Mouse (Mus musculus) cerebral cortex, adult 2 months (tissue): ENCODE measurements around the gene Hivep3.

ENCODE experiments used
- WGBS: fragments of 180-500 bp; shearing (Covaris S2); methylation state at CpG from one replicate; pipeline ENCODE4 v1.1.7; 2018; 5-methylcytosine and 5-hydroxymethylcytosine counted together

The Hivep3 gene

GRCm38 (mm10) chr4:119948922-119949614 is 215.5 kb downstream of the Hivep3 start:
- 39% methylated on average over 12 of the region's 12 CpGs for WGBS

GRCm38 (mm10) chr4:119950181-119950580 is 216.6 kb downstream of the Hivep3 start:
- whole genome bisulfite sequencing: 56% methylated on average over 5 of the region's 5 CpGs

GRCm38 (mm10) chr4:119951081-119951480 is 217.5 kb downstream of the Hivep3 start:
- WGBS: 89% methylated on average over 1 of the region's 1 CpGs

GRCm38 (mm10) chr4:119955008-119955407 is 221.4 kb downstream of the Hivep3 start:
- 84% methylated on average over 7 of the region's 7 CpGs for WGBS

- 93% methylated on average over 2 of the region's 2 CpGs for WGBS
Observed at GRCm38 (mm10) chr4:119957970-119958369, 224.4 kb downstream of the Hivep3 start.

GRCm38 (mm10) chr4:119959293-119959692 is 225.7 kb downstream of the Hivep3 start:
- WGBS: 61% methylated on average over 7 of the region's 7 CpGs

GRCm38 (mm10) chr4:119959873-119960272 is 226.3 kb downstream of the Hivep3 start:
- 52% methylated on average over 1 of the region's 1 CpGs for WGBS

GRCm38 (mm10) chr4:119960523-119960922 is 226.9 kb downstream of the Hivep3 start:
- WGBS: 69% methylated on average over 6 of the region's 6 CpGs

- 92% methylated on average over 5 of the region's 5 CpGs for WGBS
Observed at GRCm38 (mm10) chr4:119961164-119961563, 227.6 kb downstream of the Hivep3 start.

GRCm38 (mm10) chr4:119962066-119962465 is 228.5 kb downstream of the Hivep3 start:
- WGBS: 83% methylated on average over 5 of the region's 5 CpGs

- WGBS: 44% methylated on average over 20 of the region's 20 CpGs
Observed at GRCm38 (mm10) chr4:119966105-119967072, 232.8 kb downstream of the Hivep3 start.

GRCm38 (mm10) chr4:119967073-119967608 is 233.6 kb downstream of the Hivep3 start:
- 33% methylated on average over 5 of the region's 5 CpGs for WGBS

- WGBS: 55% methylated on average over 2 of the region's 2 CpGs
Observed at GRCm38 (mm10) chr4:119967636-119968035, 234.1 kb downstream of the Hivep3 start.

GRCm38 (mm10) chr4:119968071-119968470 is 234.5 kb downstream of the Hivep3 start:
- 12% methylated on average over 4 of the region's 4 CpGs for WGBS

- 75% methylated on average over 2 of the region's 2 CpGs for WGBS
Observed at GRCm38 (mm10) chr4:119968887-119969286, 235.3 kb downstream of the Hivep3 start.

GRCm38 (mm10) chr4:119970166-119970565 is 236.6 kb downstream of the Hivep3 start:
- WGBS: 14% methylated on average over 9 of the region's 9 CpGs

GRCm38 (mm10) chr4:119972375-119972774 is 238.8 kb downstream of the Hivep3 start:
- 74% methylated on average over 6 of the region's 6 CpGs for WGBS

GRCm38 (mm10) chr4:119973729-119974605 is 240.4 kb downstream of the Hivep3 start:
- 80% methylated on average over 9 of the region's 9 CpGs for WGBS

GRCm38 (mm10) chr4:119975242-119975641 is 241.7 kb downstream of the Hivep3 start:
- WGBS: 80% methylated on average over 10 of the region's 10 CpGs

- 73% methylated on average over 12 of the region's 12 CpGs for WGBS
Observed at GRCm38 (mm10) chr4:119975822-119976221, 242.2 kb downstream of the Hivep3 start.

GRCm38 (mm10) chr4:119976428-119977168 is 243.0 kb downstream of the Hivep3 start:
- 37% methylated on average over 3 of the region's 3 CpGs for WGBS
